Mouse (Mus musculus): ENCODE data around the gene Gm4869.

DNA sequence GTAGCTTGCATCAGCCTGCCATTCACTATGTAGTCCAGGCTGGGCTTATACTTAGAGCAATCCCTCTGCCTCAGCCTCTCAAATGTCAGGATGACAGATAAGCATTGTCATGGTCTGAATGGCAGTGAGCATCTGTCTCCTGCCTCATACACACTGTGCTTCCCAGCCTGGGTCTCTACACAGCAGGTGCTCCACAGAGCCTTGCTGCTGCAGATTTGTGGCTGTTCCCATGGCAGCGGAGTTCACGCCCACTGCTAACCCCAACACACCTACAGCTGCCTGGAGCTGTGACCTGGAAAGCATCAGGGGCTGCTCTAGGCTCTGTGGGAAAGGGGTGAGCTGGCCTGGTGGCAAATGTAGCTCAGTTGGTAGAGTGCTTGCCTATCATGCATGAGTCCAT is 19.5 kb downstream of the Gm4869 start:
- no peak for TF ChIP-seq CTCF (IDR thresholded peaks at IDR 0.05; ENCODE audit: low read depth)
- TF ChIP-seq EP300 (IDR thresholded peaks at IDR 0.05; ENCODE audit: low read depth) = no peak
